Mouse (Mus musculus) MEL (cell line): ENCODE measurements at regions not wholly inside any gene's neighbourhood (a gene's known extent, or its start where the extent isn't known, plus 50 kb on each side); places are given as distances from the start of the nearest gene placed in this dataset.

ENCODE experiments used
- DNase-seq: peaks from one replicate; pipeline ENCODE4 v3.0.0; 2011; ENCODE audit warnings: low read depth, low spot score
- H3K27ac ChIP-seq: 2 replicates; pipeline ENCODE4 v1.5.1; 2012; ENCODE audit warnings: low read depth, mild to moderate bottlenecking, control low read depth, low read length, moderate library complexity; ENCODE audit not compliant: control insufficient read depth
- H3K27me3 ChIP-seq, 2 experiments: fragments of 150-350 bp in 1 of 2; sonication (generic) in 1 of 2; 2 replicates each; pipeline ENCODE4 v1.6.1; 2012; ENCODE audit warnings: low read length in 2 of 2, mild to moderate bottlenecking in 2 of 2, improper control_type of control experiment in 1 of 2, moderate library complexity in 1 of 2; ENCODE audit not compliant: insufficient read depth in 2 of 2, control insufficient read depth in 1 of 2
- H3K36me3 ChIP-seq, 2 experiments: 2 replicates each; pipeline ENCODE4 v1.6.1; 2012 to 2014; ENCODE audit warnings: low read length in 2 of 2, improper control_type of control experiment in 1 of 2, inconsistent platforms in 1 of 2, mild to moderate bottlenecking in 1 of 2; ENCODE audit not compliant: insufficient read depth in 2 of 2, control insufficient read depth in 1 of 2
- H3K4me1 ChIP-seq, 2 experiments: fragments of 150-350 bp in 1 of 2; sonication (generic) in 1 of 2; 2 replicates each; pipeline ENCODE4 v1.6.1; 2012; ENCODE audit warnings: low read length in 2 of 2, improper control_type of control experiment in 1 of 2, mild to moderate bottlenecking in 1 of 2; ENCODE audit not compliant: insufficient read depth in 2 of 2, control insufficient read depth in 1 of 2
- H3K4me3 ChIP-seq, 2 experiments: fragments of 150-350 bp in 1 of 2; sonication (generic) in 1 of 2; 2 replicates each; pipeline ENCODE4 v1.5.1; 2012; ENCODE audit warnings: low read depth in 2 of 2, low read length in 2 of 2, mild to moderate bottlenecking in 2 of 2, moderate library complexity in 2 of 2, control low read depth in 1 of 2, improper control_type of control experiment in 1 of 2; ENCODE audit not compliant: control insufficient read depth in 1 of 2, insufficient read depth in 1 of 2
- H3K79me2 ChIP-seq: 2 replicates; pipeline ENCODE4 v1.6.1; 2012; ENCODE audit warnings: mild to moderate bottlenecking, low read length, moderate library complexity; ENCODE audit not compliant: control insufficient read depth, poor library complexity, insufficient read depth
- H3K9ac ChIP-seq: 2 replicates; pipeline ENCODE4 v1.6.1; 2012; ENCODE audit warnings: low read depth, mild to moderate bottlenecking, control low read depth, low read length, moderate library complexity; ENCODE audit not compliant: control insufficient read depth, poor library complexity, severe bottlenecking
- H3K9me3 ChIP-seq: fragments of 150-350 bp; sonication (generic); replicated peaks from 2 replicates; pipeline ENCODE4 v1.6.1; 2012; ENCODE audit warnings: mild to moderate bottlenecking, low read length, improper control_type of control experiment, moderate library complexity; ENCODE audit not compliant: insufficient read depth
- BHLHE40 ChIP-seq: IDR thresholded peaks from 2 replicates; pipeline ENCODE4 v1.6.1; 2012; ENCODE audit warnings: low read depth, mild to moderate bottlenecking, inconsistent platforms, low read length, improper control_type of control experiment, borderline replicate concordance
- CHD1 ChIP-seq: IDR thresholded peaks from 2 replicates; pipeline ENCODE4 v1.6.1; 2012; ENCODE audit warnings: low read depth, mild to moderate bottlenecking, inconsistent platforms, low read length, improper control_type of control experiment
- EP300 ChIP-seq, 2 experiments: IDR thresholded peaks; 2 replicates each; pipeline ENCODE4 v1.6.1; 2011; ENCODE audit warnings: improper control_type of control experiment in 2 of 2, low read length in 2 of 2, low read depth in 1 of 2, mild to moderate bottlenecking in 1 of 2
- GABPA ChIP-seq: IDR thresholded peaks from 2 replicates; pipeline ENCODE4 v1.6.1; 2012; ENCODE audit warnings: low read depth, mild to moderate bottlenecking, inconsistent platforms, low read length, improper control_type of control experiment, moderate library complexity
- JUND ChIP-seq: IDR thresholded peaks from 2 replicates; pipeline ENCODE4 v1.6.1; 2011; ENCODE audit warnings: low read depth, mild to moderate bottlenecking, improper control_type of control experiment, low read length
- KAT2A ChIP-seq: conservative IDR thresholded peaks from 2 replicates; pipeline ENCODE4 v1.6.1; 2012; ENCODE audit warnings: low read depth, low read length, improper control_type of control experiment, inconsistent platforms
- MAFK ChIP-seq: IDR thresholded peaks from 2 replicates; pipeline ENCODE4 v1.6.1; 2011; ENCODE audit warnings: low read depth, mild to moderate bottlenecking, low read length, improper control_type of control experiment, borderline replicate concordance
- MAZ ChIP-seq: IDR thresholded peaks from 2 replicates; pipeline ENCODE4 v1.6.1; 2012; ENCODE audit warnings: low read depth, mild to moderate bottlenecking, inconsistent platforms, low read length, improper control_type of control experiment
- MYB ChIP-seq: IDR thresholded peaks from 2 replicates; pipeline ENCODE4 v1.6.1; 2011; ENCODE audit warnings: mild to moderate bottlenecking, low read depth, low read length, improper control_type of control experiment
- MYC ChIP-seq: IDR thresholded peaks from 2 replicates; pipeline ENCODE4 v1.6.1; 2011; ENCODE audit warnings: low read depth, mild to moderate bottlenecking, low read length, improper control_type of control experiment, moderate library complexity
- NRF1 ChIP-seq: IDR thresholded peaks from 2 replicates; pipeline ENCODE4 v1.6.1; 2014; ENCODE audit warnings: low read depth, mild to moderate bottlenecking, inconsistent platforms, low read length, improper control_type of control experiment, moderate library complexity; ENCODE audit not compliant: poor library complexity, insufficient read depth, severe bottlenecking
- POLR2A ChIP-seq, 2 experiments: IDR thresholded peaks; 2 replicates each; pipeline ENCODE4 v1.6.1; 2011 to 2012; ENCODE audit warnings: low read length in 2 of 2, mild to moderate bottlenecking in 2 of 2, control low read depth in 1 of 2, improper control_type of control experiment in 1 of 2, low read depth in 1 of 2, moderate library complexity in 1 of 2; ENCODE audit not compliant: control insufficient read depth in 1 of 2, insufficient read depth in 1 of 2, poor library complexity in 1 of 2
- POLR2AphosphoS2 ChIP-seq: IDR thresholded peaks from 2 replicates; pipeline ENCODE4 v1.6.1; 2011; ENCODE audit warnings: low read length, improper control_type of control experiment
- SMC3 ChIP-seq: IDR thresholded peaks from 2 replicates; pipeline ENCODE4 v1.6.1; 2011; ENCODE audit warnings: low read depth, low read length, improper control_type of control experiment
- TAL1 ChIP-seq: IDR thresholded peaks from 2 replicates; pipeline ENCODE4 v1.6.1; 2012; ENCODE audit warnings: mild to moderate bottlenecking, inconsistent platforms, low read length, moderate library complexity, mixed read lengths
- TCF12 ChIP-seq: IDR thresholded peaks from 2 replicates; pipeline ENCODE4 v1.6.1; 2014; ENCODE audit warnings: low read depth, mild to moderate bottlenecking, inconsistent platforms, low read length, improper control_type of control experiment, moderate library complexity
- USF2 ChIP-seq, 2 experiments: IDR thresholded peaks; 2 replicates each; pipeline ENCODE4 v1.6.1; 2011 to 2012; ENCODE audit warnings: improper control_type of control experiment in 2 of 2, low read length in 2 of 2, borderline replicate concordance in 1 of 2, inconsistent platforms in 1 of 2, low read depth in 1 of 2, mild to moderate bottlenecking in 1 of 2; ENCODE audit not compliant: insufficient read depth in 1 of 2
- ZC3H11A ChIP-seq: IDR thresholded peaks from 2 replicates; pipeline ENCODE4 v1.6.1; 2012; ENCODE audit warnings: low read depth, mild to moderate bottlenecking, inconsistent platforms, low read length, improper control_type of control experiment
- ZKSCAN1 ChIP-seq: IDR thresholded peaks from 2 replicates; pipeline ENCODE4 v1.6.1; 2012; ENCODE audit warnings: low read depth, mild to moderate bottlenecking, inconsistent platforms, low read length, improper control_type of control experiment, moderate library complexity

DNA sequence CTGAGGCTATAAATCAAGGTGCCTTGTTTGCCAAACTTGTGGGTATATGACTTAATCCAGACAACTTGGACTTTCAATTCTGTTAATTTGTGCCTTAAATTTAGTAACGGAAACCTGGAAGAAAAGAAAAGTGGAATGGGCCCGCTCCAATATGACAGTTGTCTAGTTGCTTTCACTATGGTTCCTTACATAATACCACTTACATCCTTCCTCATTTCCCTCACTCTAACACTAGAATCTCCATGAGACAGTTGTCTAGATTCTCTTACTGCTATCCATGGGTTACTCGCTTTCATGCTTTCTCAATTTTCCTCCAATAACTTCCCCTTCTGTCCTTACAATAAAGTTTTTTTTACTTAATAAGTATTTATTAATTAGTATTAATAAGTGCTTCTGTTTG is 160.7 kb downstream of the Hao1 start:
- TF ChIP-seq KAT2A, result no peak
- TF ChIP-seq ZKSCAN1, result no peak
- TF ChIP-seq MAFK, result no peak
- no peak for TF ChIP-seq BHLHE40
- TF ChIP-seq NRF1, result no peak
- TF ChIP-seq MAZ, result no peak
- no peak for TF ChIP-seq POLR2AphosphoS2
- TF ChIP-seq POLR2A (IDR thresholded peaks at IDR 0.05; ENCODE audit: control insufficient read depth in 1 of 2, insufficient read depth in 1 of 2, low read depth in 1 of 2, low read length in 2 of 2, poor library complexity in 1 of 2), result no peak
- TF ChIP-seq JUND, result no peak
- TF ChIP-seq TCF12, result no peak
- TF ChIP-seq USF2 (IDR thresholded peaks at IDR 0.05; ENCODE audit: borderline replicate concordance in 1 of 2, insufficient read depth in 1 of 2, low read depth in 1 of 2, low read length in 2 of 2), result no peak
- no peak for TF ChIP-seq TAL1
- TF ChIP-seq EP300 (IDR thresholded peaks at IDR 0.05; ENCODE audit: low read depth in 1 of 2, low read length in 2 of 2), result no peak
- TF ChIP-seq CHD1, result no peak
- no peak for TF ChIP-seq SMC3
- no peak for TF ChIP-seq MYC
- no peak for TF ChIP-seq GABPA
- TF ChIP-seq ZC3H11A, result no peak
- no peak overlapping the region for H3K4me3 ChIP-seq
- no peak for DNase-seq
- no peaks in the 10 kb centered on the region for H3K79me2 ChIP-seq
- H3K9me3 ChIP-seq, result no peaks in the 10 kb centered on the region
- no peaks in the 10 kb centered on the region for H3K4me1 ChIP-seq
- H3K36me3 ChIP-seq, result no peaks in the 10 kb centered on the region
- no peaks in the 10 kb centered on the region for H3K27me3 ChIP-seq
- no peak overlapping the region for H3K27ac ChIP-seq
- H3K9ac ChIP-seq, result no peak overlapping the region

DNA sequence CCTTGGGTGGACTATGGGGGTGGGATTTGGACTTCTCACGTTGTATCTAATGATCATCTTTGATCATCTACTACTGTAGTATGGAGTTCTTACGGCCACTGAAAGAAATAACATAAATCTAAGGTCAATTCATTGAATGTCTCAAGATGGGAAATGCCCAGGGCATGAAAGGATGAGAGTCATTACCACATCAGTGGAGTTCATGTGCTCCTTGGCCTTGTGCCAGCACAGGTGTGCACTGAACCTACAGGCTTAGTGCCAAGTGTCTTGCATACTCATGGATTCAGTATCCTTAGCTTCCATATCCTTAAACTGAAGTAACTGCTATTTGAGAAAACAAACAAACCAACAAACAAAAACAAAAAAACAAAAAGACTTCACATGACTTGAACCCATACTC is 179.1 kb downstream of the Hao1 start:
- Histone ChIP-seq H3K4me1 (no peaks in the 10 kb centered on the region), H3K9ac (no peak overlapping the region), H3K9me3 (no peaks in the 10 kb centered on the region), H3K36me3 (no peaks in the 10 kb centered on the region), H3K27ac (no peak overlapping the region), H3K4me3 (no peak overlapping the region), H3K27me3 (no peaks in the 10 kb centered on the region), H3K79me2 (no peaks in the 10 kb centered on the region)
- no peak for DNase-seq
- TF ChIP-seq MYB, result no peak
